Mouse (Mus musculus): ENCODE results near the gene Pa2g4. TPM values are rescaled to one million over a fixed set of nuclear protein-coding genes. Genes with fewer than 3 reads are reported as not detected.
"Not testable (repeated sequence)": the region's sequence is repeated elsewhere in the genome, so short reads cannot be mapped to it uniquely, and the experiment has no call there.

The Pa2g4 gene
- 116 TPM in 2 replicates for total RNA-seq (2015)
- 90.4 and 95.0 TPM in 2 replicates for total RNA-seq (2017)

DNA sequence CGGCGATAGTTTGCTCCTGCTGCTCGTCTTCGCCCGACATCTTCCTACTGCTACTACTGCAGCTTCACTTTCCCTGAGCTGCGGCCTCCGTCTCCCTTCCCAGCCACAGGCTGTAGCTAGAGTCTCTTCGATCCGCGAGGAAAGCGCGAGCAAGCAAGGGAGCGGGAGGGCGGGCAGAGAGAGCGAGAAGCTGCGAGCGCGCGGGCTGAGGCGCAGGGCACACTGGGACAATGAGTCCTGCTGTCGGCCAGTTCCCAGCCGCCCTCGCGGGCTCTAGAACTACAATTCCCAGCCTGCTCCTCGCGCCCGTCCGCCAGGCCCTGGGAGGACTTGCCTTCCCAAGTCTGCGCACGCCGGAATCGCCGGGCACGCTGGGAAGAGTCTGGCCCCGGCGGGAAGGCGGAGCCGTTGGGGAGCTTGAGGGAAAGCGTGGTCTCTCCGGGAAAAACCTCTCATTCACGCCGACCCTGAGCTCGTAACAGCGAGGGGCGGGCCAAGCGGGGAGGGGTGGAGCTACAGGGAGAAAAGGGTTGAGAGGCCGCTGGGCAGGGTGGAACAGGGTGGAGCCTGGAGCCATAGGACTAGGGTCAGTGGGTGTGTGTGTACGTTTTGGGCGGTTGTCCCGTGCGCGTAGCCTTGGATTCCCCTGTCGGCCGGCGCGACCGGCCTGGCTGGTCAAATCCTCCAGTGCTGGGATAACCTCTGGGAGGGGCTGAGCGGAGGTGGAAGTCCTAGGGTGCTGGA, at the start of gene Pa2g4:
Gene Pa2g4 (minus strand): TSS at position 200 of the 744 bp plus-strand sequence.
- peak; percentile 91 for ATAC-seq (ENCODE audit: poor library complexity, severe bottlenecking)

DNA sequence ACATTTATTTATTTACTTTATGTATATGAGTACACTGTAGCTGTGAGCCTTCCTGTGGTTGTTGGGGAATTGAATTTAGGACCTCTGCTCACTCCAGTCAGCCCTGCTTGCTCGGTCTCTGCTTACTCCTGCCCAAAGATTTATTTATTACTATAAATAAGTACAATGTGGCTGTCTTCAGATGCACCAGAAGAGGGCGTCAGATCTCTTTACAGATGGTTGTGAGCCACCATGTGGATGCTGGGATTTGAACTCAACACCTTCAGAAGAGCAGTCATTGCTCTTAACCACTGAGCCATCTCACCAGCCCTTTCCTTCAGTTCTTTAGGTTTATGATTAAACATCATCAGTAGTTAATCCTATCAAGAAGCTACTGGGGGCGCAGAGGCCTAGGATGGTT, 49.1 kb upstream of the Pa2g4 start:
- no peak for ATAC-seq (ENCODE audit: poor library complexity, severe bottlenecking)

DNA sequence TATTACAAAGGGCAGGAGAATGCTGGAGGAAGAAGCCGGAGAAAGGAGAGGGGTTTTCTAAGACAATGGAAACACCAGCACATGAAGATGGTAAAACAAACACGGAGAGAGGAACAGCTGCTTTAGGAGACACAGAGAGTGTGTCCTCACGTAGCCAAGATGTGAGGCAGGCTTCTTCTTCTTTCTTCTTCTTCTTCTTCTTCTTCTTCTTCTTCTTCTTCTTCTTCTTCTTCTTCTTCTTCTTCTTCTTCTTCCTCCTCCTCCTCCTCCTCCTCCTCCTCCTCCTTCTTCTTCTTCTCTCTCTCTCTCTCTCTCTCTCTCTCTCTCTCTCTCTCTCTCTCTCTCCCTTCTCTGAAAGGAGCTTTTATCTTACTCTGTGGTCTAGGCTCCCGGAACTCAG, 48.0 kb upstream of the Pa2g4 start:
- not testable (repeated sequence) for ATAC-seq (ENCODE audit: poor library complexity, severe bottlenecking)

DNA sequence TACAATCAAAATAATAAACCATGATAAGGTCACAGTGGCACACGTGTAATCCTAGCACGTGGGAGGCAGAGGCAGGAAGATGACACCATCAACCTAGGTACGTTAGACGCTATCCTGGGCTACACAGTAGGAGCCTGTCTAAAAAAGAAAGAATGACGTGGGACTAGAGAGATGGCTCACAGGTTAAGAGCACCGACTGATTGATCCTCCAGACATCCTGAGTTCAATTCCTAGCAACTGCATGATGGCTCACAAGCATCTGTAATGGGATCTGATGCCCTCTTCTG, 47.3 kb upstream of the Pa2g4 start:
- peak; percentile 27; the same call in 1 of the 2 replicates for ATAC-seq (ENCODE audit: poor library complexity, severe bottlenecking)

DNA sequence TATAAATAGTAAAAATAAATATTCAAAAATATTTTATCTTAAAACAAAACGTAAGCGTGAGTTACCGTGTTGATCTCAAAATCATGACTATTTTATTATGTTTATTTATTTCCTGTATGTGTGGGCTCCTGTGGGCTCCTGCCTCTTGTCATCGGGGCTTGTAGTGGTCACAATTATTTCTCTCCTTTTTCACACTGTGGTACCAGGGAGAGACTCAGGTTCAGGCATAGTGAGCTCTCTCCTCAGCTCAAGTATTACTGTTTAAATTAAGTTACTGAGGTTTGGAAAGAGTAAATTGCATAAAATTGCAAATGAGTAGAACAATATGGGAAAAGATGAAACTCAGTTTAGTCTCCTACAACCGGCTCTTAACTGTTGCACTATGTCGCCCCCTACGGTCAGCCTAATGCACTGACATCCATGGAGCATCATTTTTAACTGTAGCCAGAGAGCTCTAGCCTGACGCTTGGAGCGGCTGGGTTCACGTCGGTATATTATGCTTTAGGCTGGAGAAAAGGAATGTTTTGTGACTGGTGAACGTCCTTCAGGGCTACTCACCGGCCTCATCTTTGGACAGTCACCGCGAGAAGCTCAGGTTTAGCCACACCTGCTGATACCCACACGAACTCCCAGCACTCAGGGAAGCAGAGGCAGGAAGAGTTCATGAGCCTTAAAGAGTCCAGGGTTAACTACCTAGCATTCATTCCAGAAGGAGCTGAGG, 46.8 kb upstream of the Pa2g4 start:
- ATAC-seq (ENCODE audit: poor library complexity, severe bottlenecking) = peak; percentile 100

DNA sequence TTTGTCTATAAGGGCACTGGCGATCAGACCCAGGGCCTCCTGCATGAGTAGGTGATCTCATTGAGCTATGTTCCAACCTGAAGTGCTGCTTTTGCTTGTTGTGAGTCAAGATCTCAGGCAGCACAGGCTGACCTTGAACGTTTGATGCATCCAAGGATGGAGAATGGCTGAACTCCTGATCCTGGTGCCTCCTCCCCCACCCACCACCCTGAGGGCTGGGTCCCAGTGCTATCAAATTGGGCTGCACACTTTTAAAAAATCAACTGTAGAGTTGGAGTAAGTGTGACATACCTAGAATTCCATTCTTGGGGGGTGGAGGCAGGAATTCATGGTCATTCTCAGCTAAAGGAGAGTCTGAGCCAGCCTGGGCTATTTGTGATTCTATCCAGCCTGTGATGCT, 40.7 kb upstream of the Pa2g4 start:
- no peak for ATAC-seq (ENCODE audit: poor library complexity, severe bottlenecking)

DNA sequence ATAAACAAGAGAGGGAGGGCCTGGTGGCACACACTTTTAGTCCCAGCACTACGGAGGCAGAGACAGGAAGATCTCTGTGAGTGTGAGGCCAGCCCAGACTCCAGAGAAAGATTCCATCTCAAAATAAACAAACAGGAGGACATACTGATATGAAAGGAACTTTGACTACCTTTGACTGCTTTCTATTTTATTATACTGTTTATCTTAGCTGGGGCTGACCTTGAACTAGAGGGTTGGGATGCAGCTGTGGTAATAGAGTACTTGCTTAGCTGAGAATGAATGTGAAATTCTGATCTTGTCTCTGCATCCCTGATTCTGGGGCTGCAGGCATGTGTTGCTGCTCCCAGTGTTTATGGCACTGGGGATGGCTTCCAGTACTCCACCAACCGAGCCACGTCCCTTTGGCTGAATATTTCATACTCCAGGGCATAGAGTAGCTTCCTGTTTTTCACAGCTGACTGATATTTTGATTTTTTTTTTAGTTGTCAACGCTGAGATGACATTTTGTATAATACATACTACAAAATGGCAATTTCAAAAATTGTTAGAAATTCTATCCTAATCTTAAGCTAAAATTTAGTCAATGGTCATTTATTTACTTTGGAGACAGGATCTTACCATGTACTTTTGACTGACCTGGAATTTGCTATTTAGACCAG, 36.8 kb upstream of the Pa2g4 start:
- no peak for ATAC-seq (ENCODE audit: poor library complexity, severe bottlenecking)

DNA sequence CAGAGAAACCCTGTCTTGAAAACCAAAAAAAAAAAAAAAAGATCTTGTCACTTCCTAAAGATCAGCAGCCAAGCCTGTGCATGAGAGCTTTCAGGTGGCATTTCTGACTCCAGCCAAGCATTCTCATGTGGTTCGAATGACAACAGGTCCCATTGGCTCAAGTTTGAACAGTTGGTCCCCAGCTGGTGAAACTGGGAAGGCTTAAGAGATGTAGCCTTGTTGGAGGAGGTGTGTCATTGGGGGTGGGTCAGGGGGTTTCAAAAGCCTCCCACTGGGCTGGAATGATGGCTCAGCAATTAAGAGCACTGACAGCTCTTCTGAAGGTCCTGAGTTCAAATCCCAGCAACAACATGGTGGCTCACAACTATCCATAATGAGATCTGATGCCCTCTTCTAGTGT, 35.7 kb upstream of the Pa2g4 start:
- no peak for ATAC-seq (ENCODE audit: poor library complexity, severe bottlenecking)

DNA sequence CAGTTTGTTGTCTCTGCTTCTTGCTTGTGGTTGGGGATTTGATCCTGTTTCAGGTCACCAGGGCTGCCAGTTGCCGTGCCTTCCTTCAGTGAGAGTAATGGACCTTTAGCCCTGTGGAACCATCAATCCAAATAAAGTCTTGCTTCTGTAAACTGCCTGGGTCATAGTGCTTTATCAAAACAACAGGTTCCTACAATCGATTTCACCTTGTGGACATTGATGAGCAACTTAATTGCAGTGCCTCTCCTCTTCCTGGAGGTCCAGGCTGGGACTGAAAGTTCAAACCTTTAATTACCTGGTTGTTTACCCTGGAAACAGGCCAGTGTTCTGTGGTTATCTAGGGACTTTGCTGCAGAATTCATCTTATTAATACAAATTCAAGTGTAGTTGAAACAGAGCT, 32.7 kb upstream of the Pa2g4 start:
- ATAC-seq (ENCODE audit: poor library complexity, severe bottlenecking) = no peak

DNA sequence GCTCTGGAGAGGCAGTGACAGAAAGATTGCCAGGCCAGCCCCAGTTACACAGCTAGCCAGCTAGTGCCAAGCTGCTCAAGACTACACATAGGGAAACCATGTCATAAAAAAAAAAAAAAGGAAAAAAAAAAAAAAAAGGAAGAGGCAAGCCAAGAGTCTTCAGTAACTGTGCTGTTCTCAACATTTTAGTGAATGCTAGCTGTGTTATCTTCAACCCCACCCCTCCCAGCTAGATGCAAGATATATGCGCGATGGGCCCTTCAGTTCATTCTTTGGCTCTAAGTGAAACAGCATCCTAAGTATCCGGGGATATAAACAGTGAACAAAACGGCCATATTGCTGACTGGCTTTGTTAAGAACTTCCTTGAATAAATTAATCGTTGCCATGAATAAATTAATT, 27.0 kb upstream of the Pa2g4 start:
- ATAC-seq (ENCODE audit: poor library complexity, severe bottlenecking) = no peak

DNA sequence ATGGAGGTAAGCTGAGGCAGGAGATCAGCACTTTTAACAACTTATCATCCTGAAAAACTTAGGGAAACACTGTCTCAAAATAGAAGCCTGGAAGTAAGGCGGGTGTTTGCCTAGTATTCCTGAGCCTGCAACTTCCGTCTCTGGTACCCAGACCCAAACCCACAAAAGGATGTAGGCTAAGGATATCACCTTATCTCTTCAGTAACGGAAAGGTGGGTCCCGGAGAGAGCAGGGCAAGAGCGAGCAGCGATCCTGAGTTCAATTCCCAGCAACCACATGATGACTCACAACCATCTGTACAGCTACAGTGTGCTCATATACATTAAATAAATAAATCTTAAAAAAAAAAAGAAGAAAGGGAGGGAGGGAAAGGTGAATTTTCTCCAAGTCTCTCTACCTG, 25.6 kb upstream of the Pa2g4 start:
- no peak for ATAC-seq (ENCODE audit: poor library complexity, severe bottlenecking)

DNA sequence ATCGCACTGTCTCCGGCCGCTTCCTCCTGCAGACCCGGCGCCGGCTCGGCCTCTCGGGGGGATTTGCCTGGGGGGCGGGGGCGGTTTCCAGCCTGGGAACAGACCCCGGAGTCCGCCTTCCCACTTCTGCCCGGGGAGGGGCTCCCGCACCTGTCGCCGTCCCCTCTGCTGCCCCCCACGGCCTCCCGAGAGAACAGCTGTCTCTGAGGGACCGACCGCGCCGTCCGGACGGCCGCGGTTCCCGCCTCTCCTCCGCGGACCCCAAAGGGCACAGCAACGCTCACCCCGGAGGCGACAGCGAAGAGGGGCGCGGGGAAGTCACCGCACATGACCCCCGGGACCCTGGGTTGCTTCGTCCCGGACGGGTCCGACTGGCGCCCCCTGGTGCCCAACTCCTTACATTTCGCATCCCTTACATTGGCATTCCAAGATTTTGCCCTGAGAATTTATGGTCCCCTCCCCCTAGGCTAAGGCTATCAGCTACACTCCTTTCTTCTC, 24.5 kb upstream of the Pa2g4 start:
- ATAC-seq (ENCODE audit: poor library complexity, severe bottlenecking) = peak; percentile 53

DNA sequence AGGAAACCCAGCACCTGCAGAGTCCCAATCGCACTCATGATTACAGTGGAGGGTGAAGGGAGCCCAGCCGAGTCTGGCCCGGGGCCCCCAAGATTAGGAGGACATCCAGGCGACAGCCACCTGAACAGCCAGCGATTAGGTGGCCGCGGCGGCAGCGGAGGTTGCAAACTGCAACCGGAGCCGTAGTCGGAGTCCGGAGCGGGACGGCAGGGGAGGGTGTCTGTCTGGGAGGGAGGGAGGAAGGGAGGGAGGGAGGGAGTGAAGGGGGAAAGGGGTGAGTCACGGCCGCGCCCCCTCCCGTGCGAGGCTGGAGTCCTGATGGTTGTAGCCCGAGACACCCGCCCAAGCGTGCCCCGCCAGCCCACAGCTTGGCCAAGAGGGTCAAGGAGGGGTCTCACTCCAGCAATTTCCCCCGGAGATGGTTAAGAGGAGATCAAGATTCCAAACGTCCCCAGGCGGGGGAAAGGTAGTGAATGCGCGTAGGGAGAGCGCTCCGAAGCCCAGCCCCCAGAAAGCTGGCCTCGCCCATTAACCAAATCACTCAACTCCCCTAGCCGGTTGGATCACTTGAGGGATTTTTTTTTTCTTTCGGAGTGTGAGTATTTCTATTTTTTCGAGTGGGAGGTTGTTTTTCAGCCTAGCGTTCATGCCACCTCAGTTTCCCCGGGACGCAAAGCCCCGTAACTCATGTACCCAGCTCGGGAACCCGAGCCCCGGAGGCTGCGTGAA, 23.8 kb upstream of the Pa2g4 start, which contains the start of gene Erbb3:
Gene Erbb3 (minus strand): TSS at position 189 of the 729 bp plus-strand sequence.
- ATAC-seq (ENCODE audit: poor library complexity, severe bottlenecking) = peak; percentile 55

DNA sequence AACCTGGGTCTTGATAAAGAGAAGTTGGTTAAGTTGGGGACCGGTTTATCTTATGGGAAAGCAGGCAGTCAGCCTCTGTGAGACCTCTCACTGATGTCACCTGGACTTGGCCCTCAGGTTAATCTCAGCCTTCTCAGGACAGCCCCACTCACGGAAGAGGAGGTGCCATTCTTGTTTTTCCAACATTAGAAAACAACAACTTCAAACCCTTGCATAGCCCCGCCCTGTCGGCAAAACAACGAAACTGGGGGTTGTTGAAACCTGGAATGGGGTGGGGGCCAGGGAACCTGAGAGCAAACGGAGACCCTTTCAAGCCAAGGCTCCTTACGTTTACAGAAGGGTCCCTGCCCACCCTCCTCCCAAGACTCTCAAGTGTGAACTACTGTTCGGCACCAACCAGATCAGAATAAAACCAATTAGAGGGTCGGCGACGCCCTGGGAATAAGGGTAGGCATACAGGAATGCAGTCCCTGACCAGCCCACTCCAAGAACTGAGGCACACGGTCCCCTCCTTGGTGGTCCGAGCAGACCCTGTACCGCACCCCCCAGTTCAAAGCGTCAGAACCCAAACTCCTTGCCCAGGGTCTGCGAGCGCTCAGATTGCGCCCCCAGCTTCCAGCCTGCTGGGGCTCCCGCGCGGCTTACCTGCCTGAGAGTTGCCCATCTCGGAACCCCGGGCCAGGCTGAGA, 23.1 kb upstream of the Pa2g4 start:
- no peak for ATAC-seq (ENCODE audit: poor library complexity, severe bottlenecking)

DNA sequence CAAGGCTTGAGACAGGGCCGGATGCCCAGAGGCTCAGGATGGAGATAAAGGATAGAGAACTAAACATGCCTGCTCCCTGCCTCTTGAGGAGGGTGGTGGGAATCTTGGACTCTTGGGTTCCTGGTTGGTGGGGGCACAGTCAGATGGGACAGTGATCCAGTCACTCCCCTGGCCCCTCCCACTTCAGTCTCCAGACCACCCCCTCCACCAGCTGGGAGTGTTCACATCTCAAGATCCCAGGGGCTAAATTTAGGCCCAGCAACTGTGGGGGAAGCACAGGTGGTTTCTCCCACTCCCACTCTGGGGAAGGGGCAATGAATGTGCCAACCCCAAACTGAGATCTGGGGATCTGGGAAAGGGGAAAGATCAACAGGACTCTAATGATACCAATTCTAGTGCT, 22.3 kb upstream of the Pa2g4 start:
- no peak for ATAC-seq (ENCODE audit: poor library complexity, severe bottlenecking)

DNA sequence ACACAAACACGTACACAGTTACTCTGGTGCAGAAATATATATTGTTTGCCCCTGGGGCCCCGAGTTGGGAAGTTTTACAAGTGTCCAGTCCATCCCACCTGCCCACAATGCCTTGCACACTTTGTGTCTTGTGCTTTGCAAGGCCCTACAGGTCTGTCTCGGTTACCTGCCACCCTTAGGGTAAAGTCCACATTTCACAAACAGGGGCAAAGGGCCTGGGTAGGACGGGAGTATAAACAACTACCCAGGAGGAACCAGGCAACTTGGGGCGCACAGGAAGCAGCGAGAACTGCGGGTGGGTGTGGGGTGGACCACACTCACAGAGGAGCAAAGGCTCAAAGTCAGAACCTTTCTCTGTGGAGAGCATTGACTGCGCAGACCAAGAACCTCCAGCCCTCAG, 21.9 kb upstream of the Pa2g4 start:
- no peak for ATAC-seq (ENCODE audit: poor library complexity, severe bottlenecking)

DNA sequence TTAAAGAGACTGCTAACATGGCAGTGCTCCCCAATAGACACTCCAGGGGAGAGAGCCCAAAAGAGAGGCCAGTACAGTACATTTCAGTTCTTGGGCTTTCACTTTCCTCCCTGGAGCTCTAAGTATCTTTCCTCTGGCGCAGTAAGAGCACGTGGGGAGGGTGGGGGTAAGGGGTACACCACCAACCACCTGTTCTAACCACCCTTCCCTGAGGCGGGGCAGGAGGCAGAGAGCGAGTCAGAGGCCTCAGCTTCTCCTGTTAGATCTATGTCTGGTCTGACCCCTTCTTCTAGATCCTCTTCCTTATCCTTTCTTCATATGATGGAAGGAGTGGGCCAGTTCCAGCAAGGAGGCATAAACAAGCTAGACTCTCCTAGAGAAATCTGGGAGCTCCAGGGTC, 21.3 kb upstream of the Pa2g4 start:
- ATAC-seq (ENCODE audit: poor library complexity, severe bottlenecking) = no peak

DNA sequence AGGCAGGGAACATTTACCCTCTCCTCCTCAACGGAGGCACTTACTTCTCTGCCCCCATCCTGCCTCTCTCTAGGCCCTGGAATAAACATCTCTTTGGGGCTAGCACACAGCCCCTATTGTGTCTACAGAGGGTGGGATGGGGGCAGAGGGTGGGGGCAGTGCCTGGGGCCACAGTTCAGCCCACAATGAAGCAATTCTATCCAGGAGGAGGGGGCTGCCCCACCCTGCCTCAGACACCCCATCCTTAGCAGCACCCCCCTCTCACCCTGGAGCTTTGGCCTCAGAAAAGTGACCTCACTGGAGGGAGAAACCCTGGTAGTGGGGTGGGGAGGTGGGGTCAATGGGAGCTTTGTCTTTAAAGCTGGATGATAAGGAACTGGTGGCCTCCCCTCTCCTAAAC, 20.8 kb upstream of the Pa2g4 start:
- ATAC-seq (ENCODE audit: poor library complexity, severe bottlenecking) = no peak

DNA sequence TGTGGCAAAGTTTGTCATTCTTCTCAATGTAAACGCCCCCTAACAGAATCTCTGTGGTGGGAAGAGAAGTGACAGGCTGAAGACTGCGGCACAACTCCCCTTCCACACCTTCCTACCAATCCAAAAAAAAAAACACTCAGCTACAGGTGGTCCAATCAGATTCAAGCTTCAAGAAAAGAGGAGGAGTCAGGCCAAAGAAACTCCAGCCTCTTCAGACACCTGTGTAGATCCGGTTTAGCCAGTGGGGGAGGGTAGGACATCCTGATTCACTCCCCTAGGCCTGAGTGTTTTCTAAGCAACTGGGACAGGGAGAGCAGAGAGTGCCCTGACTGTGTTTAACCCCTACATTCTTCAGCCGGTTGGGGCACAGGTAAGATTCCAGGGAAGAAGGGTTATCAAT, 18.6 kb upstream of the Pa2g4 start:
- no peak for ATAC-seq (ENCODE audit: poor library complexity, severe bottlenecking)

DNA sequence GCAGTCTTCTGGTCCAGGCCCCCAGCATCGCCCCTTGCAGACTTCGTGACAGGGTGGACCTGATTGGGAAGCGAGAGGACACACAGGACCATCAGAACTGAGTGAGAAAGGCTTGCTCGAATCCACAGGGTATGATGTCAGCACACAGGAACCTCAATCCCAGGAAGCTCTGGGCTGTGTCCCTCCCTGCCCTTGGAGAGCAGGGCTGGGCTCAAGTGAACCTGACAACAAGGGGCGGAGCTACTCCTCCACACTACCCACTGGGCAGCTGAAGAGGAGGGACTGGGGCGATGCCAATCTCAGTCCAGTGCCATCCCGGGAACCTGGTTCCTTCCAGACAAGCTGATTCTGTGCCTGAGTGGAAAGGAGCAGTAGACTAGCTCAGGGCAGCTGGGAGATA, 17.9 kb upstream of the Pa2g4 start:
- no peak for ATAC-seq (ENCODE audit: poor library complexity, severe bottlenecking)

DNA sequence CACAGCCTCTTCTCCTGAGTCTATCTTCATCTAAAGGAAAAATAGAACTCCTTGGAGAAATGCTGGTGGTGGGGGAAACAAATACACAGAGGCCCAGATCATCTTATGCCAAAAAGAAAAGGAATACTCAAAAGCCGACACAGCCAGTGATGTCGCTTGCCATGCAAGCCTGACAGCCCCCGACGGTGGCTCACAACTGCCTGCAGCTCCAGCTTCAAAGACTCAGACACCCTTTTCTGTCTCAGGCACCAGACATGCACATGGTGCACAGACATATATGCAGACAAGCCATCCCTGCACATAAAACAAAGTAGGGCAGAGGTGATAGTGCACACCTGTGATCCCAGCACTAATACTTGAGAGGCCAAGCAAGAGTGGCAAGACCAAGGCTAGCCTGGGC, 13.9 kb upstream of the Pa2g4 start:
- no peak for ATAC-seq (ENCODE audit: poor library complexity, severe bottlenecking)
